Mouse (Mus musculus) monocyte, adult 5-6 weeks (primary cell): ENCODE data around the gene Rapgef3. TPM values are rescaled to one million over a fixed set of nuclear protein-coding genes. Genes with fewer than 3 reads are reported as not detected.
A peak's percentile ranks its signal among the peaks of the same experiment; 100 is the strongest.

Experiments
- ATAC-seq: fragments of 153-309, 156-312 bp; replicated peaks from 2 replicates; pipeline ENCODE4 v1.8.0; 2017; ENCODE audit warnings: mild to moderate bottlenecking; ENCODE audit not compliant: low TSS enrichment, insufficient number of reproducible peaks, severe bottlenecking, poor library complexity, low FRiP score
- total RNA-seq: library from RNA; stranded (forward); fragments of 200-1000, 200-491, 200-594 nt; gene quantifications from 3 replicates; pipeline ENCODE4 v1.2.3, GENCODE M21; 2017

Rapgef3 gene
- total RNA-seq: 0.19 to 5.1 TPM (median 1.8 TPM) in 3 replicates

- peak; percentile 65 for ATAC-seq
Measured at GRCm38 (mm10) chr15:97767280-97768186, at the start of gene Rapgef3. Gene Rapgef3 (minus strand): TSS chr15:97767972.

GRCm38 (mm10) chr15:97816199-97816994, 48.6 kb upstream of the Rapgef3 start:
- ATAC-seq: no peak

GRCm38 (mm10) chr15:97815254-97815653, 47.5 kb upstream of the Rapgef3 start:
- no peak for ATAC-seq

- no peak for ATAC-seq
Measured at GRCm38 (mm10) chr15:97814703-97815102, 46.9 kb upstream of the Rapgef3 start.

- no peak for ATAC-seq
Measured at GRCm38 (mm10) chr15:97813452-97814204, 45.9 kb upstream of the Rapgef3 start.

- ATAC-seq: no peak
Measured at GRCm38 (mm10) chr15:97812875-97813274, 45.1 kb upstream of the Rapgef3 start.

GRCm38 (mm10) chr15:97812126-97812525, 44.4 kb upstream of the Rapgef3 start:
- ATAC-seq: no peak

GRCm38 (mm10) chr15:97811307-97811706, 43.5 kb upstream of the Rapgef3 start:
- ATAC-seq: no peak

GRCm38 (mm10) chr15:97810399-97810798, 42.6 kb upstream of the Rapgef3 start:
- no peak for ATAC-seq

GRCm38 (mm10) chr15:97809942-97810341, 42.2 kb upstream of the Rapgef3 start:
- no peak for ATAC-seq

- no peak for ATAC-seq
Measured at GRCm38 (mm10) chr15:97809206-97809605, 41.4 kb upstream of the Rapgef3 start.

- ATAC-seq: no peak
Measured at GRCm38 (mm10) chr15:97808532-97808931, 40.8 kb upstream of the Rapgef3 start.

GRCm38 (mm10) chr15:97807867-97808266, 40.1 kb upstream of the Rapgef3 start:
- no peak for ATAC-seq

- no peak for ATAC-seq
Measured at GRCm38 (mm10) chr15:97802575-97802974, 34.8 kb upstream of the Rapgef3 start.

- no peak for ATAC-seq
Measured at GRCm38 (mm10) chr15:97801811-97802210, 34.0 kb upstream of the Rapgef3 start.

GRCm38 (mm10) chr15:97800853-97801252, 33.1 kb upstream of the Rapgef3 start:
- ATAC-seq: no peak

- no peak for ATAC-seq
Measured at GRCm38 (mm10) chr15:97799446-97799845, 31.7 kb upstream of the Rapgef3 start.

- ATAC-seq: no peak
Measured at GRCm38 (mm10) chr15:97798134-97798533, 30.4 kb upstream of the Rapgef3 start.
